Mouse (Mus musculus) neural tube, postnatal 0 days (tissue): Measurements from ENCODE around the gene Ddn. TPM values are rescaled to one million over a fixed set of nuclear protein-coding genes. Genes with fewer than 3 reads are reported as not detected.

Experiments used
- polyA plus RNA-seq: library from polyadenylated mRNA; unstranded; fragments of >200 nt; fragmentation: Nextera tagmentation; extraction: Ambion mirVana; gene quantifications from 2 replicates; pipeline ENCODE4 v1.2.1, GENCODE M21; 2015

The Ddn gene
- 0.32 and 0.39 TPM in 2 replicates for polyA plus RNA-seq

GRCm38 (mm10) chr15:98809390-98809789 is at the start of gene Ddn:
Gene Ddn (minus strand): TSS chr15:98809490.

GRCm38 (mm10) chr15:98830736-98831683 is 21.7 kb upstream of the Ddn start, which contains the start of gene Prkag1:
Gene Prkag1 (minus strand): TSS chr15:98831521.

GRCm38 (mm10) chr15:98789661-98790535 is 19.4 kb downstream of the Ddn start, which contains the start of gene Wnt1:
Gene Wnt1 (plus strand): TSS chr15:98789857.

GRCm38 (mm10) chr15:98777762-98778161 is 31.5 kb downstream of the Ddn start, which contains the start of gene Wnt10b:
Gene Wnt10b (minus strand): TSS chr15:98778150.

GRCm38 (mm10) chr15:98762670-98763529 is 46.4 kb downstream of the Ddn start, which contains the start of gene Arf3:
Gene Arf3 (minus strand): TSS chr15:98763214.

Other genes with a start within 250 kb of the Ddn start
- gene Ccnt1, start 238.6 kb downstream of the Ddn start, polyA plus RNA-seq: 40.5 and 42.5 TPM in 2 replicates
- gene 4930415O20Rik, start 238.5 kb downstream of the Ddn start, polyA plus RNA-seq: not detected in 2 replicates
- 8.7 and 9.7 TPM in 2 replicates for gene Adcy6, start 199.4 kb downstream of the Ddn start, polyA plus RNA-seq
- gene Cacnb3, start 178.7 kb downstream of the Ddn start, polyA plus RNA-seq: 76.7 and 90.3 TPM in 2 replicates
- 20.5 and 21.6 TPM in 2 replicates for gene Ddx23, start 146.6 kb downstream of the Ddn start, polyA plus RNA-seq
- 18.3 and 19.6 TPM in 2 replicates for gene Rnd1, start 132.0 kb downstream of the Ddn start, polyA plus RNA-seq
- 8.8 and 9.1 TPM in 2 replicates for gene Ccdc65, start 101.3 kb downstream of the Ddn start, polyA plus RNA-seq
- gene Fkbp11, start 81.3 kb downstream of the Ddn start, polyA plus RNA-seq: 7.5 and 8.3 TPM in 2 replicates
- 107 and 109 TPM in 2 replicates for gene Arf3, start 46.3 kb downstream of the Ddn start, polyA plus RNA-seq
- gene Wnt10b, start 31.3 kb downstream of the Ddn start, polyA plus RNA-seq: 0.06 TPM in 1 of 2 replicates, not detected in the other
- 0.34 and 0.43 TPM in 2 replicates for gene Wnt1, start 19.6 kb downstream of the Ddn start, polyA plus RNA-seq
- 52.9 and 53.3 TPM in 2 replicates for gene Prkag1, start 22.0 kb upstream of the Ddn start, polyA plus RNA-seq
- gene Kmt2d, start 61.7 kb upstream of the Ddn start, polyA plus RNA-seq: 7.9 and 9.2 TPM in 2 replicates
- gene Rhebl1, start 85.0 kb upstream of the Ddn start, polyA plus RNA-seq: 24.1 and 27.3 TPM in 2 replicates
- 7.4 and 9.6 TPM in 2 replicates for gene Dhh, start 89.0 kb upstream of the Ddn start, polyA plus RNA-seq
- 12.3 and 15.5 TPM in 2 replicates for gene Lmbr1l, start 108.7 kb upstream of the Ddn start, polyA plus RNA-seq
- 1,597 and 1,748 TPM in 2 replicates for gene Tuba1b, start 125.1 kb upstream of the Ddn start, polyA plus RNA-seq
- not detected in 2 replicates for gene Gm49450, start 144.1 kb upstream of the Ddn start, polyA plus RNA-seq
- 8,375 and 9,600 TPM in 2 replicates for gene Tuba1a, start 144.2 kb upstream of the Ddn start, polyA plus RNA-seq
- gene Tuba1c, start 220.4 kb upstream of the Ddn start, polyA plus RNA-seq: 11.9 and 12.2 TPM in 2 replicates
- gene Prph, start 245.7 kb upstream of the Ddn start, polyA plus RNA-seq: 119 and 163 TPM in 2 replicates